Mouse (Mus musculus) lung, postnatal 25 days (tissue): ENCODE results near the gene Cacybp.
A peak's percentile ranks its signal among the peaks of the same experiment; 100 is the strongest.

ENCODE experiments used
- DNase-seq: peaks from one replicate; pipeline ENCODE4 v3.0.0; 2022; ENCODE audit warnings: low spot score

Cacybp gene

DNA sequence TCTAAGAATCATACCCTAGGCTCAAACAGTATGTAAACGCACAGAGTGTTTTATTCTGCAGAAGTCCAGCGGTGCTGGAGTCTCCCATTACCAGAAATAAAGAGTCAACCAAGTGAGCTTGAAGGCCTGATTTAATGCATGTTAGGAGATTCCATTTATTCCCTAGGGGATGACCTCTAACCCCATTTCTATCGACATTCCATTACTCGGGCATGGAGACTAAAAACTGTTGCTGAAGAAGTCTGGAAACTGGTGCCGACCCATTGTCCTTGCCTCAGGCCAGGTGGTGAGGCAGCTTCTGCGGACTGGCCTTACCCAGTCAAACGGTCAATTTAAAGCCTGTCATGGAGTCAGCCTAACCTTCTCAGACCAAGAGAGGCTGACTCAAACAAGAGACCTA, 1.5 kb upstream of the Cacybp start:
- DNase-seq: no peak

DNA sequence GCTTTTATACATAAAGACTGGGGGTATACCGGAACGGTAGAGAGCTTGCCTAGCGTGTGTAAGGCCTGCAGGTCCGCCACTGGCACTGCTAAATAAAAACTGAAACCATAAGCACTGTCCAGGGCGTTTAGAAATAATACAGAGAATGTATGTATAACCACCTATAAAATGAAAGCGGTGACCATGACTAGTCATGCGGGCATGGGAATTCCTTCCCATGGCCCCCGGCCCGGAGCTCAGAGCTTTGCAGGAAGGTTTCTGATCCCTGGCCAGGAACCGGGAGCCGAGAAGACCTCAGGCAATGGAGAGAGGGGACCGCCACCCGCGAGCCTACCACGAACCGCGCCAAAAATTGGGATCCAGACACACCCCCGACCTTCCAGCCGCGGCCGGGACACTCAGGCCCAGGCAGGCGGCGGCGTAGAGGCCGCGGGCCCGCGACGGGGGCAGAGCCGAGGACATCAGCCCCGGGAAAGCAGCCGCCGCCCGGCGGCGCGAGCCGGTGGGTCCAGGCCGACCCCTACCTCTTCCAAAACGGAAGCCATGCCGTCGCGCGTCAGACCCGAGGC, 468 bp downstream of the Cacybp start:
- DNase-seq: no peak

DNA sequence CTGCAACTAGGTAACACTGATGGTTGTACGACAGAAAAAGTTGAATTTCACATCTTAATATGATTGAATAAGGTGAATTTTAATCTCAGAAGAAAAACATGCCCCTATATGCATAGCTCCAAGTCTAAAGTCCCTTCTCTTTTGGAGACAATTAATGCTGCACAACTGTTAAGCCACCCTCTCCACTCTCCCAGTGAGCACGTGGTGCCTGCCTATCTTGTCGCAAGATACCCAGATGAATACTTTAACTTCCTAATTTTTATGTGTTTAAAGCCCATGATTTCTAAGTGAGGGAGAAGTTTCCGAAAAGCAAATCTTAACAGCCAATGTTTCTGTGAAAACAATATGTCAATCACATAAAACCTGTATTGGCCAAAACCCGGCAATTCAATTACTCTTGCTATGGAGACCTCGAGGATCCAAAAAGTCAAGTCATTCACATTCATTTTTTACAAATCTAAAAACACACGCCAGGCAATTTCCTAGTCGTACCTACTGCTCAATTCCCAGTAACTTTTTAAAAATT, 1.0 kb downstream of the Cacybp start:
- DNase-seq: no peak

DNA sequence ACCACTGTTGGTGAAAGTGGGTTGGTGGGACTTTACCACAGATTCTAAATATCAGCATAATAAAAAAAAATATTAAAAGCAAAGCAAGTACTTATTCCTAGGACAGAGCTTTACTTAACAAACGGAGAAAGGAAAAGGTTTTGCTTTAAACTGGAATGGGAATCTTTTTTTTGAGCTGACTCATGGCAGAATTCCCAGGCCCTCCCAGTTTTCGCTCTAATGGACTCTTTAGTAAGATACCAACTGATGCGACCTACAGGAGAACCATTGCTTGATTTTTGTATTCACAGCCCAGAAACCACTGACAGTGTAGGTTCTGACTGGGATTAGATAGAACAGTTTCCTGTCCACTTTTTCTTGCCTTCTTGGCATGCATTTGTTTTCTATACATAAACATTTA, 2.1 kb downstream of the Cacybp start:
- no peak for DNase-seq

DNA sequence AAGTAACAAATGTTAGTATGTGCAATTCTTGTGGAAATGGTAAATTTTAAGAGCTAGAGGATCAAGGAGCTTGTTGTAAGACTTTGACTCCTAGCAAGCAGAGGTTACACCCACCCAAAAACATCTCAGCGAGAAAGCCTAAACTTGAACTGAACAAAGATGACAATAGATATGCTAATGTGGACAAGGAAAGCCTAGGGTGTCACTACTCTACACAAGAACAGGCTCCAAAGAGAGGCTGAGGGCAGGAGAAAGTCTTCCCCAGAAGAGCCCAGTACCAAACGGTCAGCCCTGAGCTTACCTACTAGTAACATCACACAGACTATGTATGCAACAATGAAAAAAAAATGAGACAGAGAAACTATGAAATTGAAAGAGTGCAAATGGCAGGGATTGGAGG, 2.8 kb downstream of the Cacybp start:
- no peak for DNase-seq

DNA sequence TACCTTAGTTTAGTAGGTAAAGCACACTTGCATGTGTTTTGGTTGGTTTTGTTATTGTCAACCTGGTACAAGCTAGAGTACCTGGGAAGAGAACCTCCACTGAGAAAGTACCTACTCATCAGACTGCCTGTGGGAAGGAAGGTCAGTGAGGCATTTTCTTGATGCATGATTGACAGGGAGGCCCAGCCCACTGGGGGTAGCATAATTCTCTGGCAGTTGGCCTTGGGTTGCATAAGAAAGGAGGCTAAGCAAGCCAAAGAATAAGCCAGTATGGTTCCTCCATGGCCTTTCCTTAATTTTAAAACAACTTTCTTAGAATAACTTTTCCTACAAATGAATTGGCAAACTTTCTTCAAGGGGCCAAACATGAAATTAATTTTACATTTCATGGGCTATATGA, 7.2 kb downstream of the Cacybp start:
- no peak for DNase-seq

DNA sequence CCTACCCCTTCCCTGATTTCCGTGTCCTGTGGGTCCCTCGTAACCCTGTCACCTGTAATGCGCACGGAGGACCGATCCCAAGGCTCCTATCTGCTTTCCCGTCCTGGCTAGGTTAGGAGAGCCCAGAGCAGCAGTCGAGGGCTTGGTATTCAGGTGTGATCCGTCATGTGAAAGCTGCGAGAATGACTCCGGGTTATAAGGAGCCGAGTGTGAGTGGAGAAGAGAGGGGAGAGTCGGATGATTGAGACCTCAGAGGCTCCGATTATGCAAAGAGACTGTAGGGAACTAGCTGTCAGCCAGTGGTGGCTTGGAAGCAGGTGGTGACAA, 17.4 kb downstream of the Cacybp start:
- no peak for DNase-seq

DNA sequence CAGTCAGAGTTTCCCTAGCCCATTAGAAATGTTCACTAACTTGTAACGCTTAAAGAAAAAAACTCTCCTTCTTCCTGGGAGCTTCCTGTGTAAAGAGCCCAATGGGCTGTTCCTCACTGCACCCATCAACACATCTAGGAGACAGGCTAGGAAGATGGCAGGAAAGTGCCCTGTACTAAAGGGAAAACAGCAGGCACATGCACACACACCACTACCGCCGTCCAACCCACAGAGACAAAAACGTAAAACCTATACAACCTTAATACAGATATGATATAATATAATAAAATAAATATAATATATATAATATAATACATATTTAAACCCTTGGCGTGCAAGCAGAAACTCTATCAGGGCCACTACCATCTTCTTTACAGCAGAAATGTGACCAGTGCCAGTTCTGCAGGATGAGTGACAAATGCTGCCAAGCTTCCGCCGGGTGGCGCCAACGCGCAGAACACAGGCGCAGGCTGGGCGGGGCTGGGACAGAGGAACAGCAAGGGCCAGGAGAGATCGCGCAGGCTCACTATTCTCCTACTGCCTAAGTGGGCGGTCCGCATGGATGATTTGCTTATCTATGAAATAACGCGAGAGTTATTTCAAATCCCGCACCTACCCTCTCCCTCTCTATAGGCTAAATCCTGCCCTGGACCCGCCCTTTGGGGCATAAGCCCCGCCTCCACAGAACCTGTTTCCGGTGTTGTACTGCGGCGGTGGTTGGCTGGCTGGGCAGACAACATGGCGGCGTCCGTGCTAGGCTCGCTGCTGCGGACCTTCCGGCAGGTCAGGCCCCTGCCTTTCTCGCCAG, 17.9 kb downstream of the Cacybp start, which contains the start of gene Mrps14:
Gene Mrps14, plus strand, starts transcription at position 687 of the 808 bp plus-strand sequence.
- DNase-seq: peak; percentile 99

DNA sequence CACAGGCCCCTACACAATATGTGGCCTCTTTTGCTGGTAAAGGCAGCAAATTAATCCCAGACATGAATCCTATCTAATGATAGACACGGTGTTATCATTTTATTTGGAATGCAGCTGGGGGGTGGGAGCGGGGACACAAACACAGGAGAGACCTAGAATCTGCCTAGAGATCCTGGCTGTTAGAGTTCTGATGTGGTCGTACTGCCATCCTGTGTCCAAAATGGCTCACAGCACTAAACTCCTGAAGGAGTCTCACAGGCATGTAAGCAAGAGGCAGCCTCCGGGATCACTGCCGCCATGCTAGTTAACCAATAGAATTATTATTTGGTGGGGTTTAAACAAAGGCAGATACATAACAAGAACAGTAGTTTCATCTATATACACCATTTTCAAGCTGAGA, 28.2 kb downstream of the Cacybp start:
- DNase-seq: peak; percentile 32

DNA sequence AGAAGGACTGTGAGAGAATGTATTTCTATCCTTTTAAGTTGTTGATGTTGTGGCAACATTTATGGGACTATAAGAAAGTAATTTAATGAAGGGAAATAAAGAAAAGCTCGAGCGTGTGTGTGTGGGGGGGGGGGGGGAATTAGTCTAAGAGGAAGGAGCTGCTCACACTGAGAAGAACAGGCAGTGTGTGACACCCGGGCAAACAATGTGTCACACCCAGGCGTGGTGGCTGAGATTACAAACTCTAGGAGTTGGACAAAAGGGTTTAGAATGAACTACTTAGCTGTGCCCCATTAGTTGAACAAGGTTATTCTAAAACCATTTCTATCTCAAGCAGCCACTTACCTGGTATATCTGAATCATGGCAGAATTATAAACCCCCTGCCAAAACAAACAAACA, 31.5 kb downstream of the Cacybp start:
- no peak for DNase-seq

DNA sequence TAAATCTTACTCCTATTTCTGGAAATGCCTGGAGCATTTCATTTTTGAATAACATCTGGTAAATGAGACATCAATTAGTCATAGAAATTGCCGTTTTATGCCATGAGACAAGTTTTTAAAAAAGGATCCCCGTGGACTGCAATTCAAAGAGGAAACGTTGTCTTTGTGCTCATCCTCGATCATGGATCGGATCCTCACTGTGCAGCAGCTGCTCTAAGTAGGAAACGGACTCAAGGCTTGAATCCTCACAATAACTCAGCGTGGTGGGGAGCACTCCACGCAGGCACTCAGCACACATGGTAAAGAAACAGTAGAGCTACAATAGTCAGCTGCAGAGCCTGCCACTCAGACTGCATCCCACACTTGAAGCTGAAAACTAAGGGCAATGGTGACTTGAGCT, 35.8 kb downstream of the Cacybp start:
- no peak for DNase-seq

DNA sequence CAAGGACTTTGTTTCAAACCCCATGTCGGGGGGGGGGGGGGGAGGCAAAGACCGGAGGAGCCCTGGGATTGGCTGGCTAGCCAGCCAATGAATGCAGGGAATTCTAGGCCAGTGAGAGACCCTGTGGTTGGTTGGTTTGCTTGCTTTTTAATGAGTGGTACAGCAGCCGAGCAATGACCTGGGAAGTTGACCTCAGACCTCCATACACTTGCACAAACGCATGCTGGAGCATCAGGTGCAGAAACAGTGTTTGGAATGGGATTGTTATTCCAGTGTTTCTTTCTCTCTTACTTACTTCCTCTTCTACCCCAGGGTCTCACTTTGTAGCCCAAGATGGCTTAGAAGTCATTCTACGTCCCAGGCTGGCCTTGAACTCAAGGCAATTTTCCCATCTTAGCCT, 46.1 kb downstream of the Cacybp start:
- DNase-seq: no peak

DNA sequence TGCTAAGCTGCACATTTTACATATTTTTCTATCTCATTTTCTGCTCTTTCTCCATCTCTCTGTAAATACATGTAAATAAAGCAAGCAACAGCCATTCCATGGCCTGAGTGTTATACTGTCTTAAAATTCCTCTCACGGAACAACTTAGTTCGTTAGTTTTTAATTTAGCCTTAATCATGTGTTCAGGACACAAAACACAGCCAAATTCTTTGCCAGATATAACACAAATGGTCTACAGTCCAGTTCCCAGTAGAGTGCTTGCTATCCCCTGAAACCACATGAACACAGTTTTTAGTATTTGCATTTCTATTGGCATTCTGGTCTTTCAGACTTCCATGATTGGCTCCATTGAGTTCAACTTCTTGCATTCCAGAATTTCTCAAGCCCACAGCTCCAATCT, 54.5 kb downstream of the Cacybp start:
- no peak for DNase-seq

DNA sequence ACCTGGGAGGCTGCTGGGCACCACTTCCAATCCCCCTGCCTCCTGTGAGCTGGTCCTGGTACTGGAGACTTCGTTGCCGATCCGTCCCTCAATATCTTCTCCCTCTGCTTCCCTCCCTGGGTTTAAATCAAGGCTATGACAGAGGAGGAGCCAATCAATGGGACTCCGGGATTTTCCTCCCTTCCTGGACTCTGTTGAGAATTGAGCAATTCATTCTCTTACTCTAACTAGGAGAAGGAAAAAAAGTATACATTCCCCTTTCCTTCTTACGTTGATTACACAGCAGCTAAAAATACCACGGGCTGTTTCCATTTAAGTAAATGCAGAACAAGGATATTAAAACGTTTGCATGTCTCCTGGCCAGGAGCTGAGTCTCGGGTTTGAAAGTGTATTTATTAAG, 59.2 kb downstream of the Cacybp start, which contains the start of gene Tnn:
Gene Tnn, minus strand, starts transcription at position 101 of the 400 bp plus-strand sequence.
- no peak for DNase-seq
